Mouse (Mus musculus) liver, embryonic 14.5 days (tissue): Measurements from ENCODE around the gene Nr1d1.

ENCODE experiments used
- CTCF ChIP-seq: IDR thresholded peaks from 2 replicates; pipeline ENCODE4 v1.5.1; 2016; ENCODE audit warnings: antibody characterized with exemption, low read depth, control low read depth
- EP300 ChIP-seq: IDR thresholded peaks from 2 replicates; pipeline ENCODE4 v1.6.1; 2016; ENCODE audit warnings: antibody characterized with exemption, low read depth

- TF ChIP-seq EP300 (no peak), CTCF (no peak)
Observed at GRCm38 (mm10) chr11:98784139-98784538, 9.0 kb upstream of the Nr1d1 start.
